Mouse (Mus musculus): ENCODE measurements around the gene Crcp.
A peak's percentile ranks its signal among the peaks of the same experiment; 100 is the strongest.

Crcp gene

GRCm38 (mm10) chr5:130059413-130060328 is 30.6 kb downstream of the Crcp start:
- no peak for DNase-seq

DNA sequence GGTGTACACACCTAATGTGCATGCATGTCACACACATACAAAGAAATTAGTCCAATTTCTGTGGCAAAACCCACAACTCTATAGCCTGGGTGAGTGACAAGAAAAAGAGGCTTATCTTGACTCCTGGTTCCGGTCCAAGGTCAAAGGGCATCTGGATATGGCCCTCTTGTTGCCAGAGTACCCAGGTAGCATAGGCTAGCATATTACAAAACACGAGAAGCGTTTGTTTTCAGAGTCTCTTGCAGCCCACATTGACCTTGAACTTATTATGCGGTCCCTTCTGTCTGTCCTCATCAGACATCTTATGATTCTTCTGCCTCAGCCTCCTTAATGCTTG is 31.2 kb downstream of the Crcp start:
- DNase-seq, result no peak

DNA sequence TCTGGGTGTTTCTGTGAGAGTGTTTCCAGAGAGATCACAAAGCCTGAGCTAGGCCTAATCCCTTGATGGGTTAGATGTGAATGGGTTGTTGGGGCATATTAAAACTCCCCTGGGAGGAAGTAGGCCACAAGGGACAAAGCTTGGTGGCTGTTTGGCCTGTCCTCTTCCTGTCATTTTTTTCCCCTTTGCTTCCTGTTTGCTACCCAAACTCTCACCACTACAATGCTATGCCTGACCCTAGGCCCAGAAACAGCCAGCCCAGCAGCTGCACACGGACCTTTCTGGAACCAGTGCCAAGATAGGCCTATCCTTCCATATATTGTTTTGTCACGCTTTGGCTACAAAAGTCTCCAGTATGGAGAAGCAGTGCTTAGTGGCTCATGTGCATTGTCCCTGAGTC is 33.0 kb downstream of the Crcp start:
- DNase-seq, result no peak

DNA sequence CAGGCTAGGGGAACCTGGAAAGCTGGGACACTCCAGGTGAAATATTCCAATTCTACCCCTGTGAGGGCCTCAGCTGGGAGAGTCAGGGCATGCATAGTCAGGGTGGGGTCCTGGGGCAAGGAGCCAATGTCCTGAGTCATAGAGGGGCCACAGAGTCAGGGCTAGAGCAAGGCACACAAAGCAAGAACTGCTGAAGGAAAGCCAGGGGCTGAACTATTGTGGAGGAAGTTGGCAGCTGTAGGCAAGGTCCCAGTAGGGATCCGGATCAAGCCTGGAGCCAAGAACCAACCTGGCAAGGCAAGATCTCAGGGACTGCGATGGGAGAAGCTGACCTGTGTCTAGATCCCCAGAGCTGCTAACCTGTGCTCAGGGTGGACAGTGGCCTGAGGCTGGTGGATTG is 34.7 kb downstream of the Crcp start:
- no peak for DNase-seq

- no peak for DNase-seq
Observed at GRCm38 (mm10) chr5:130065579-130065978, 36.5 kb downstream of the Crcp start.

- DNase-seq, result no peak
Observed at GRCm38 (mm10) chr5:130067841-130068264, 38.8 kb downstream of the Crcp start.

DNA sequence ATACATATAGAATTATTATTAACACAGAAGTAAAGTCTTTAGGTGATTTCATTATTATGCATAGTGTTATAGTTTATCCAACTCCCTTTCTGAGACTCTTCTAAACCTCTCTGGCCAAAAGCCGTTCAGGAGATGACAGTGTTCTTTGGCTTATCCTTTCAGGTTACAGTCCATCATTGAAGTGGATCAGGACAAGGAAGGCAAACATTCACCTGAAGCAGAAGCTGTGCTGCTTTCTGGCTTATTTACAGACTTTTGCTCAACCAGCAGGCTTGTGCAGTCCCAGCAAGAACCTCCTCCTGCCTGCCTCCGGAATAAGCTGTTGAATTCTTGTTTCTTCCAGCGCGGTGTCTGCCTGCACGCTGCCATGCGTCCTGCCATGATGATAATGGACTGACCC is 43.9 kb downstream of the Crcp start, which contains the start of gene Tpst1:
Gene Tpst1, plus strand, starts transcription at position 301 of the 400 bp plus-strand sequence.
- no peak for DNase-seq

- no peak for DNase-seq
Observed at GRCm38 (mm10) chr5:130074491-130074890, 45.4 kb downstream of the Crcp start.

GRCm38 (mm10) chr5:130076396-130076795 is 47.3 kb downstream of the Crcp start:
- DNase-seq, result no peak

- no peak for DNase-seq
Observed at GRCm38 (mm10) chr5:130078096-130078833, 49.2 kb downstream of the Crcp start.

DNA sequence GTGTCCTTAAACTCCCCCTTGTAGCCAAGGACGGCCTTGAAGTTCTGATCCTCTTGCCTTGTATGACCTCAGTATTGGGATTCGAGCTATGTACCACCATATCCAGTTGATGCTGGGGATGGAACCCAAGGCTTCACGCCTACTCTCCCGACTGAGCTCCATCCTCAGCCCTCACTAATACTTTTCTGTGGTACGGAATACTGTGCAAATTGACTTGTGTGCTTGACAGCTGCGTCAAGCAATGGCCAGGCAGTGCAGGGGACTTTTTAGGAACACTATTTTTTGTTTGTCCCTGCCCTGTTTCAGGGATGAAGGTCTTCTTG is 49.7 kb downstream of the Crcp start:
- no peak for DNase-seq

DNA sequence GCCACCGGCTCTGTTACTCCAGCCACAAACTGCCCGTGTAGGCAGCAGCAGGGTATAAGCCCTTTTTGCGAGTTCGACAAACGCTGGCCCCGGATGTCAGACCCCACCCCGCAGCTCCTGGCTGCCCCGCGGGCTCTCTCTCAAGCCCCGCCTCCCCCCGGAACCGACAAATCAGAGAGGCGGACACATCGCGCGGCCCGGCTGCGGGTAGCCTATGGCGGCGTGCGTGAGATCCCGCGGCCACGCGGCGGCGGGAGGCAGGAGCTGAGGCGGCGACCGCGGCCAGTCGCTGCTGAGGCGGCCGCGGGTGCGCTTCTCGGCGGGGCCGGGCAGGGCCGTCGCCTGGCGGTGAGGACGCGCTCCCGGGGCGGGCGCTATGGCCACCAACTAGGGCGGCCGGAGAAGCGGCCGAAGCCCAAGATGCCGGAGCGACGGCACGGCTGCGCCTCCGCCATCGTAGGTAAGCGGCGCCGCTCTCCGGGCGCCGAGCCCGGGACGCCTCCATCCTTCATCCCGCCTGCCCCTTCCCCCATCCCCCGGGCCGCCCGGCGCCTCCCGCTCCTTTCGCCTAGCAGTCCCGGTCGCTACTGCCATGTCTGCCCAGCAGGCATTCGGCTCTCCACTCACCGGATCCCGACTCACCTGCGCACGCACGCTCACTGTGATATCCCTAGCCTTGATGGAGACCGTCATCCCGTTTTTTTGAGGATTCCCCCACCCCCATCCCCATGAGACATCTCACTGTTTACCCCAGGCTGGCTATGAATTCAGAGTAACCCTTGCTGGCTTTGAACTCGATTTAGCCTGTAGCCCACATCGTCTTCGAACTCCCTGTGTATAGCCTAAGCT is 50.3 kb downstream of the Crcp start:
- peak; percentile 92 to 93 for DNase-seq

DNA sequence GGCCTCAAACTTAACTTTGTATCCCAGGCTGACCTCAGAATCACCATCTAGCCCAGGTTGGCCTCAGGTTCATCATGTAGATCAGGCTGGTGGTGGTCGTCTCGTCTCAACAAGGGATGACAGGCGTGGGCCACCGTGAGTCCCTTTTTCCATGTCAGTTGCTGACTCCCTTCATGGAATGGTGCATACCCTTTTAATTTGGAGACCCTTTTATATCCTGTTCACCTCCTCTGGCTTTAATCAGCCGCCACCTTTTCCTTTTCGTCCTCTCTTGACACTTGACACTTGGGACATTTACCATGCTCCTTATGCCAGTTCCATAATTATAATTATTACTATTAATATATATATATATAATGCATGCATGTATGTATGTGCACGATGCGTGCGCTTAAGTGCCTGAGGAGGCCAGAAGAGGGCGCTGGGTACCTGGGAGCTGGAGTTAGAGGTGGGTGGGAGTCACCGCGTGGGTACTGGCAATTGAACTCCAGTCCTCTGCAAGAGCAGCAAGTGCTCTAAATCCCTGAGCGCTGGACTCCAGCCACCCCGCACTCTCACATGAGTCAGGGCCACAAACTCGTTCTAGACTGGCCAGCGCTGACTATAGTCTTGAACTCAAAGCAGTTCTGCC is 51.1 kb downstream of the Crcp start:
- DNase-seq, result no peak

- no peak for DNase-seq
Observed at GRCm38 (mm10) chr5:130081181-130081881, 52.2 kb downstream of the Crcp start.

- DNase-seq, result no peak
Observed at GRCm38 (mm10) chr5:130082431-130082830, 53.3 kb downstream of the Crcp start.

- DNase-seq, result no peak
Observed at GRCm38 (mm10) chr5:130084271-130084670, 55.2 kb downstream of the Crcp start.

DNA sequence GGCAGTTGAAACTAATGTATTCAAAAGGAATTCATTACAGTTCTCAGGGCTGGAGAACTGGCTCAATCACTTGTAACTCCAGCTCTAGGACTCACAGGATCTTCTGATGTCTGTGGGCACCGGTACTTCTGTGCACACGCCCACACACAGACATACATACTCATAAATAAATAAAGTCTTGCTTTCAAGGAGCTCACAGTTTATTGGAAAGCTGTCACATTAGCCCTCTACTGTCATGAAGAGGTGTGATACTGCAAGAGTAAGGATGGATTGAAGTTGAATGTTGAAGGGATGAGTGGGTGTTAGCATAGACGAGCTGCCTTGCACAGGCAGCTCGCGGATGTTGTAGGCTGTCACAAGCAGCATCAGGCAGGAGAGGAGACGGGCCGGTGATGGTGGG is 58.9 kb downstream of the Crcp start:
- no peak for DNase-seq

DNA sequence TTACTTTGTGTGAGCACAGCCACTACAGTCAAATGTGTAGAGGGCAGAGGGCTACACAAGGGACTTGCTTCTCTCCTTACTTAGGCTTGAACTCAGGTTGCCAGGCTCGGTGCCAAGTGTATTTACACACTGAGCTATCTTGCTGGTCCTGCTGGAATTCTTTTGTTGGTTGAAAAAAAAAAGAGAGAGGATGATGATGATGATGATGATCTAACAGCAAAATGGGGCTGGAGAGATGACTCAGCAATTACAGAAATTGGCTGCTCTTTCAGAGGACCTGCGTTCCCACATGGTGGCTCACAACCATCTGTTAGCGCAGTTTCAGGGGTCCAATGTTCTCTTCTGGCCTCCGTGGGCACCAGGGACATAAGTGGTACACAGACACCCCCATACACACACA is 59.5 kb downstream of the Crcp start:
- DNase-seq, result no peak

DNA sequence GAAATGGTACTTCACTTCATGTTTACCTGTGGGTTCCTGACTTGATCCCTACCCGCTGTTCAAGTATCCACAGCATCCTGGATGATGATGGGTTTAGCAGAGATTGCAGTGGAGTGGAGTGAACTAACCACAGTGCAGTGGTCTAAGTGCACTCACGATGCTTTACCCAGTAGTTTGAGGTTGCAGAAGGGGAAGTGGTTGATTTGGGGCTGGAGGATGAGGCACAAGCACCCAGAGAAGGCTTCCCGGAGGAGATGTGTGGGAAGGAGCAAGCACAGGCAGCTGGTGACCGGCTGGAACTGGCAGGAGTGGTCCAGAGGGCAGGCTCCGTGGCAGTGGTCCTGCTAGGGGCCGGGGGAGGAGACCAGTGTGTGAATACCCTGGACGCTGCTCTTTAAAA is 60.1 kb downstream of the Crcp start:
- DNase-seq, result no peak

GRCm38 (mm10) chr5:130089626-130090393 is 60.7 kb downstream of the Crcp start:
- no peak for DNase-seq

DNA sequence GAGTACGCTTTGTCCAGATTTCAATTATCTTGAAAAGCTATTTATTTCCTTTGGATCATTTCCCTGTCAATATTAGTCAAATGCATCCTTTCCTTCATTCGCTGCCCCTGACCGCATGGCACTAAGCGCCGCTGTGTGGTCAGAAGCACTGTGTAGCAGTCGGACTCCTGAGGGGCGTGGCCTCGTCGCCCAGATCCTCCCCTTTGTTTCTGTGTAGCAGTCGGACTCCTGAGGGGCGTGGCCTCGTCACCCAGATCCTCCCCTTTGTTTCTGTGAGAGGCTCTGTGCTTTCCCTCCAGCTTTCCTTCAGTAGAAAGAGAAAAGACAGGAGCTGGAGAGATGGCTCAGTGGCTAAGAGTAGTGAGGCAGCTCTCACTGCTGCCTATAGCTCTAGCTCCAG is 67.7 kb downstream of the Crcp start:
- DNase-seq, result no peak

All from thymus, postnatal 36 days (tissue).